Mouse (Mus musculus) embryonic fibroblast, embryonic 13.5 days (primary cell): ENCODE results near the gene Aldh9a1.

Source experiments
- CTCF ChIP-seq: IDR thresholded peaks from 2 replicates; pipeline ENCODE4 v1.5.1; 2011; ENCODE audit warnings: mild to moderate bottlenecking, control low read depth, low read length, moderate library complexity, borderline replicate concordance; ENCODE audit not compliant: insufficient read depth
- POLR2A ChIP-seq: IDR thresholded peaks from 2 replicates; pipeline ENCODE4 v1.6.1; 2011; ENCODE audit warnings: low read depth, mild to moderate bottlenecking, control low read depth, low read length, moderate library complexity

DNA sequence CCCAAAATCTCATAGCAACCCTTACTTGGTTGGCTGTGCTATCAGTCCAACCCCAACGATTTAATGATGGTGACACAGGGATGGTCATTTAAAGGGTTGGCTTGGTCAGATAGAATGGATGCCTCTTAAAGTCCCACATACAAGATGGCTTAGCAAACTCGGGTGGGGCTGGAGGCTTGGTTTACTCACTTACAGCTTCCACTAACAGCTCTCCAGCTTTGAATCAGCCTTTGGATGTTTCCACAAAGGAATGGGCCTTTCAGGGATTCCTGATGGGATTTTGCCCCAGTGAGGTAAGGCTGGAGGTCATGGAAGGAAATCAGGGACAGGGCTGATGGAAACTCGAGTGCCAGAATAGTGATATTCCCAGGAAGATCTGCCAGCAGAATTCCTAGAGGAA, 38.0 kb downstream of the Aldh9a1 start:
- TF ChIP-seq CTCF = no peak
- no peak for TF ChIP-seq POLR2A
